Mouse (Mus musculus) kidney, adult 18-20 months (tissue): Measurements from ENCODE around the gene Ifit1bl1.
"Not testable (repeated sequence)": the region's sequence is repeated elsewhere in the genome, so short reads cannot be mapped to it uniquely, and the experiment has no call there.

Experiments used
- DNase-seq: peaks from one replicate; pipeline ENCODE4 v3.0.0; 2021

Gene Ifit1bl1

DNA sequence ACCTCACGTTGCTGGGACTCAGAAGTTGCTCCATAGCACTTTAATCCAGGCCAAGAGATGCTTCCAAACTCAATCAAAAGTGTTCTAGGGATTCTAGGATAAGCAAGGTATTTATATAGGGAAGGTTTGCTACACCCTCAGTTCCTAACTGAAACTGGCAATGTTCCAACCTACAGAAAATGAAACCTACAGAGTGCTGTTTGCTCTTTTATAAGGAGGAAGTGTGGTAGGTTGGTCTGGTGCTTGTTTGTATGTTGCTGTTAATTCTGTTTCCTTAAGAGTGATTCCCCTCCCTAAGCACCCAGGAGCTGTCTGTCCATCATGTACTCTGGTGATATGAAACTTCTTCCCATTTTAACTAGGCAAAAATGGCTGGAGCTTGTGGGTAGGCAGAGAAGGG lies at the start of gene Ifit1bl1:
Gene Ifit1bl1, minus strand, starts transcription at position 69 of the 400 bp plus-strand sequence.
- not testable (repeated sequence) for DNase-seq

- no peak for DNase-seq
Observed at GRCm38 (mm10) chr19:34650997-34651396, 49.2 kb upstream of the Ifit1bl1 start.

GRCm38 (mm10) chr19:34650276-34650675 lies 48.5 kb upstream of the Ifit1bl1 start:
- DNase-seq: no peak

- DNase-seq: not testable (repeated sequence)
Observed at GRCm38 (mm10) chr19:34647630-34648029, 45.9 kb upstream of the Ifit1bl1 start.

GRCm38 (mm10) chr19:34642616-34643015 lies 40.9 kb upstream of the Ifit1bl1 start:
- no peak for DNase-seq

GRCm38 (mm10) chr19:34640623-34641022 lies 38.9 kb upstream of the Ifit1bl1 start, which contains the start of the genes Ifit1bl2 and Ifit1:
Gene Ifit1bl2, minus strand, starts transcription at chr19:34640743.
Gene Ifit1, plus strand, starts transcription at chr19:34640871.
- peak; percentile 18 for DNase-seq

DNA sequence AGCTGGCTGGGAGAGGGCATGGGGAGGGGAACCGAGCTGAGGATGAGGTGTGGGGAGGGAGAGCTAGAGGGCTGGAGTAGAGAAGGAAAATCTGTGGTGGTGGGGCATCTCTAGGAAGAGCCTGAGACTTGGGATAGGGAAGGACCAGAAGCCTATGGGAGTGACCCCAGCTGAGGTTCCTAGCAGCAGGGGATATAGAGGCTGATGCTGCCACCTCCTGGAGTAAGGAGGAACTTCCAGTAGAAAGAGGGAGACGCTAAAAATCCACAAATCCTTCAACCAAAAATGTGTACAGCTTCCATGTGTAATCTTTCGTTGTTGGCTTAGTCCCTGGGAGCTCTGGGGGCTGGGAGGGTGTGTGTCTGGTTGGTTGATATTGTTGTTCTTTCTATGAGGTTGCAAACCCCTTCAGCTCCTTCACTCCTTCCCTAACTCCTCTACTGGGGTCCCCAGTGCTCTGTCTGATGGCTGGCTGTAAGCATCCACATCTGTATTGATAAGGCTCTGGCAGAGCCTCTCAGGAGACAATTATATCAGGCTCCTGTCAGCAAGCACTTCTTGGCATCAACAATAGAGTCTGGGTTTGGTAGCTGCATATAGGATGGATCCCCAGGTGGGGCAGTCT lies 35.3 kb upstream of the Ifit1bl1 start:
- peak; percentile 72 for DNase-seq

DNA sequence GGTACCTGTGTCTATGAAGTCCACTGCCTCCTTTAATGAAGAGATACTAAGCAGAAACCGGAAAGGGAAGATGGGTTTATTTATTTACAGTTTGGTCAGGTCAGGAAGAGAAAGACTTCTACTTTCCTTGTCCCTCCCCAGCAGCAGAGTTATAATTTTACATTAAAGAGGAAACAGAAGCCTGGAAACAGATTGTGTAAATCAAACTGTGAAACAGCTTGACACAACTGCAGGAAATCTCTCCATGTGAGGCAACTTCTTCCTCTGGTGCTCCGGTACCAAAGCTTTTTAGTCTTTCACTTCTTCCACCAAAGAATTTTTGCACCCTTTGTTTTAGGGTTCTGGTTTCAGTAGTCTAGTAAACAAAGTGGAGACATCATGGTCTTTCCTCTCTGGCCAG lies 31.7 kb upstream of the Ifit1bl1 start:
- no peak for DNase-seq

GRCm38 (mm10) chr19:34631487-34631886 lies 29.7 kb upstream of the Ifit1bl1 start:
- no peak for DNase-seq

- DNase-seq: no peak
Observed at GRCm38 (mm10) chr19:34627496-34627895, 25.7 kb upstream of the Ifit1bl1 start.

GRCm38 (mm10) chr19:34624663-34625062 lies 22.9 kb upstream of the Ifit1bl1 start:
- no peak for DNase-seq

GRCm38 (mm10) chr19:34623781-34624180 lies 22.0 kb upstream of the Ifit1bl1 start:
- no peak for DNase-seq

DNA sequence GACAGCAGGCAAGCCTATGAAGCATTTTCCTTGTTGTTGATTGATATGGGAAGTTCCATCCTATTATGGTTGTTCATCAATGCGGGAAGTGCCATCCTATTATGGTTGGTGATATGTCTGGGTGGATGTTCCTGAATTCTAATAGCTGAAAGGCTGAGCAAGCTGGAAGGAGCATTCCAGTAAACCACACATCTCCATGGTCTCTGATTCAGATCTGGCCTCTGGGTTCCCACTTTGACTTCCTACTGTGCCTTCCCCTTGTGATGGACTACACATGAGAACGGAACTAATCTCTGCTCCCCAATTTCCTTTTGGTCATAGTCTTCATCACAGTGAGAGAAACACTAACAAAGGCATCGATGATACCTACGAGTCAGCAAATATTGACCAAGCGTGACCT lies 19.1 kb upstream of the Ifit1bl1 start:
- no peak for DNase-seq

DNA sequence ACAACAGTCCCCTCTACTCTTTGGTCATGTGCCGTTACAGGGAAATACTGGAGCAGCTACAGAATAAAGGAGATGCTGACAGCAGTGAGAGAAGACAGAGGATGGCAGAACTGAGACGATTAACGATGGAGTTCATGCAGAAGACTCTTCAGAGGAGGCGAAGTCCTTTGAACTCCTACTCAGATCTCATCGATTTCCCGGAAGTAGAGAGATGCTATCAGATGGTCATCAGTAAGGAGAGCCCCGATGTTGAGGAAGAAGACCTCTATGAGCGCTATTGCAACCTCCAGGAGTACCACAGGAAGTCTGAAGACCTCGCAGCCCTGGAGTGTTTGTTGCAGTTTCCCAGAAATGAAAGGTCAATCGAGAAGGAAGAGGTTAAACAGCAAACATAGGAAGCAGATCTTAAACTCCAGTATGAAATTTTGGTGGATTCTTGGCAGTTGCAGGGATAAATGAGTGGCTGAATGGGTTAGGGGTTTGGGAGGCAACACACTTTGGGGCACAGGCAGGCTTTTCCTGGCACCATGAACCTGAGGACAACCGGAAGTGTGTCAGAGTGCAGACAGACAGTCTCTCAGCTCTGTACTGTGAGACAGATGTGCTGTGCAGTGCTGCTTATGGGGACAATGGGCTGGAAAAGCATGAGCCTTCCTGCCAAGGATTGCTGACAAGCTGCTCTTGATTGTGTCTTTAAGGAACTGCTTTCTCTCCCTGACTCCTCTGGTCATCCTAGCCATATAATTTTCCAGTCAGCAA lies 10.7 kb upstream of the Ifit1bl1 start:
- DNase-seq: not testable (repeated sequence)

GRCm38 (mm10) chr19:34610118-34610517 lies 8.4 kb upstream of the Ifit1bl1 start:
- not testable (repeated sequence) for DNase-seq

- DNase-seq: peak; percentile 73
Observed at GRCm38 (mm10) chr19:34607237-34608051, 5.7 kb upstream of the Ifit1bl1 start, which contains the start of gene Ifit3b. Gene Ifit3b, plus strand, starts transcription at chr19:34607970.

GRCm38 (mm10) chr19:34605472-34605871 lies 3.7 kb upstream of the Ifit1bl1 start:
- no peak for DNase-seq

DNA sequence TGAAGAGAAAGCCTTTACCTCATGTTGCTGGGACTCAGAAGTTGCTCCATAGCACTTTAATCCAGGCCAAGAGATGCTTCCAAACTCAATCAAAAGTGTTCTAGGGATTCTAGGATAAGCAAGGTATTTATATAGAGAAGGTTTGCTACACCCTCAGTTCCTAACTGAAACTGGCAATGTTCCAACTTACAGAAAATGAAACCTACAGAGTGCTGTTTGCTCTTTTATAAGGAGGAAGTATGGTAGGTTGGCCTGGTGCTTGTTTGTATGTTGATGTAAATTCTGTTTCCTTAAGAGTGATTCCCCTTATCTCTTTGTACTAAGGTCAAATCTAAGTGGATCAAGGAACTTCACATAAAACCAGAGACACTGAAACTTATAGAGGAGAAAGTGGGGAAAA lies 2.5 kb downstream of the Ifit1bl1 start:
- not testable (repeated sequence) for DNase-seq

GRCm38 (mm10) chr19:34598341-34598740 lies 3.4 kb downstream of the Ifit1bl1 start:
- no peak for DNase-seq

GRCm38 (mm10) chr19:34596811-34597210 lies 4.9 kb downstream of the Ifit1bl1 start:
- DNase-seq: no peak

- DNase-seq: not testable (repeated sequence)
Observed at GRCm38 (mm10) chr19:34594523-34594922, 7.2 kb downstream of the Ifit1bl1 start.

GRCm38 (mm10) chr19:34593456-34593855 lies 8.3 kb downstream of the Ifit1bl1 start:
- DNase-seq: no peak

- DNase-seq: no peak
Observed at GRCm38 (mm10) chr19:34588959-34589358, 12.8 kb downstream of the Ifit1bl1 start.
